Comparison of ENCODE assay signal across 8 mouse cellular contexts in genomic region chr19:46356701-46357138, GRCm38 (mm10). TPM values are rescaled to one million over a fixed set of nuclear protein-coding genes. Genes with fewer than 3 reads are reported as not detected.
A peak's percentile ranks its signal among the peaks of the same experiment; 100 is the strongest.
DNase-seq lines count a peak whose midpoint lies in the region; ATAC-seq and TF ChIP-seq lines count a peak whose summit lies in the region.

No protein-coding gene starts in this region.

- peak in 1 of 2 experiments; percentile 70; a peak in 2 of 4 replicates for TF ChIP-seq POLR2A in MEL (IDR thresholded peaks at IDR 0.05; ENCODE audit: control insufficient read depth in 1 of 2, insufficient read depth in 1 of 2, low read depth in 1 of 2, low read length in 2 of 2, poor library complexity in 1 of 2)
- peak; percentile 54; the same call in 1 of the 2 replicates for TF ChIP-seq POLR2A in cerebellum, adult 2 months (IDR thresholded peaks at IDR 0.05; ENCODE audit: borderline replicate concordance, insufficient read depth, low read length)
- TF ChIP-seq POLR2A in thymus, adult 2 months (IDR thresholded peaks at IDR 0.05; ENCODE audit: control insufficient read depth, extremely low read depth, insufficient read depth, low read length, poor library complexity) = 0 out of 2 replicates have a peak, but pooled peaks have one; percentile 23

- TF ChIP-seq CTCF in MEL (IDR thresholded peaks at IDR 0.05 in 2 of 3, conservative IDR thresholded peaks at IDR 0.05 in 1 of 3; ENCODE audit: control insufficient read depth in 1 of 3, insufficient read depth in 1 of 3, low read depth in 2 of 3, low read length in 3 of 3, poor library complexity in 1 of 3, severe bottlenecking in 1 of 3) = no peak
- TF ChIP-seq CTCF in cerebellum, adult 2 months (IDR thresholded peaks at IDR 0.05; ENCODE audit: borderline replicate concordance, insufficient read depth, low read depth, low read length) = no peak
- TF ChIP-seq CTCF in forebrain, postnatal 0 days (IDR thresholded peaks at IDR 0.05; ENCODE audit: low read depth) = no peak
- no peak for TF ChIP-seq CTCF in thymus, adult 2 months (IDR thresholded peaks at IDR 0.05; ENCODE audit: borderline replicate concordance, control insufficient read depth, extremely low read depth, insufficient read depth, low read length, poor library complexity)

- no peak for TF ChIP-seq RAD21 in MEL (IDR thresholded peaks at IDR 0.05; ENCODE audit: low read depth, low read length)

- under 1% methylated on average over 29 of the region's 29 CpGs for WGBS in cerebellum, adult 2 months
- WGBS in forebrain, postnatal 0 days = under 1% methylated on average over 29 of the region's 29 CpGs
- WGBS in lung, embryonic 15.5 days = under 1% methylated on average over 29 of the region's 29 CpGs
- WGBS in thymus, adult 2 months = 1% methylated on average over 29 of the region's 29 CpGs

- peak overlapping the region; percentile 65 for H3K9ac ChIP-seq in MEL (ENCODE audit: control insufficient read depth, low read depth, low read length, poor library complexity, severe bottlenecking)
- H3K9ac ChIP-seq in forebrain, postnatal 0 days = peak overlapping the region; percentile 76
- peak overlapping the region; percentile 42 for H3K9ac ChIP-seq in lung, embryonic 15.5 days

- H3K4me1 ChIP-seq in MEL (ENCODE audit: control insufficient read depth in 1 of 2, insufficient read depth in 2 of 2, low read length in 2 of 2) = peaks cover 10 to 23% of the 10 kb centered on the region in 2 experiments
- H3K4me1 ChIP-seq in cerebellum, adult 2 months (ENCODE audit: control insufficient read depth, insufficient read depth, low read length) = no peaks in the 10 kb centered on the region
- H3K4me1 ChIP-seq in forebrain, postnatal 0 days (ENCODE audit: insufficient read depth) = peaks cover 5% of the 10 kb centered on the region
- peaks cover 15% of the 10 kb centered on the region; the same call in 1 of the 2 replicates for H3K4me1 ChIP-seq in lung, embryonic 15.5 days
- peaks cover 19% of the 10 kb centered on the region for H3K4me1 ChIP-seq in thymus, adult 2 months (replicated peaks; ENCODE audit: control insufficient read depth, insufficient read depth, low read length)

- H3K79me2 ChIP-seq in MEL (ENCODE audit: control insufficient read depth, insufficient read depth, low read length, poor library complexity) = no peaks in the 10 kb centered on the region

- TF ChIP-seq EP300 in MEL (IDR thresholded peaks at IDR 0.05; ENCODE audit: low read depth in 1 of 2, low read length in 2 of 2) = peak; percentile 2 to 47; a peak in 2 of 4 replicates

- H3K36me3 ChIP-seq in MEL (ENCODE audit: control insufficient read depth in 1 of 2, insufficient read depth in 2 of 2, low read length in 2 of 2) = peaks cover 0 to 18% of the 10 kb centered on the region in 2 experiments; a peak in 2 of 4 replicates
- no peaks in the 10 kb centered on the region for H3K36me3 ChIP-seq in forebrain, postnatal 0 days (ENCODE audit: insufficient read depth)
- no peaks in the 10 kb centered on the region for H3K36me3 ChIP-seq in lung, embryonic 15.5 days
- H3K36me3 ChIP-seq in thymus, adult 2 months (ENCODE audit: control insufficient read depth, insufficient read depth, low read length) = no peaks in the 10 kb centered on the region

- peak; percentile 99 for ATAC-seq in forebrain, postnatal 0 days
- ATAC-seq in hematopoietic stem cell, adult 5-6 weeks (replicated peaks in 1 of 2; ENCODE audit: insufficient read depth in 1 of 2, low FRiP score in 2 of 2, low TSS enrichment in 1 of 2, low read depth in 1 of 2, poor library complexity in 2 of 2, severe bottlenecking in 2 of 2) = peak; percentile 73 to 91
- peak; percentile 82; the same call in 1 of the 2 replicates for ATAC-seq in lung, embryonic 15.5 days (ENCODE audit: borderline replicate concordance, extremely low read depth, low FRiP score, low TSS enrichment)

- H3K27me3 ChIP-seq in MEL (ENCODE audit: control insufficient read depth in 1 of 2, insufficient read depth in 2 of 2, low read length in 2 of 2) = no peaks in the 10 kb centered on the region
- H3K27me3 ChIP-seq in cerebellum, adult 2 months (ENCODE audit: control insufficient read depth, insufficient read depth, low read length) = no peaks in the 10 kb centered on the region
- H3K27me3 ChIP-seq in forebrain, postnatal 0 days (ENCODE audit: insufficient read depth, low read length) = no peaks in the 10 kb centered on the region
- H3K27me3 ChIP-seq in lung, embryonic 15.5 days = peaks cover 18% of the 10 kb centered on the region; the same call in 1 of the 2 replicates
- no peaks in the 10 kb centered on the region for H3K27me3 ChIP-seq in thymus, adult 2 months (ENCODE audit: control insufficient read depth, insufficient read depth, low read length)

- peak; percentile 97 for DNase-seq in MEL (ENCODE audit: low read depth, low spot score)
- peak; percentile 94 to 96 for DNase-seq in cerebellum, adult 2 months
- DNase-seq in forebrain, postnatal 0 days = peak; percentile 94
- DNase-seq in layer of hippocampus, adult 9-10 months (ENCODE audit: low spot score) = peak; percentile 62
- DNase-seq in ovary, adult 18-20 months (ENCODE audit: low spot score) = peak; percentile 88
- peak; percentile 86 for DNase-seq in thymus, adult 2 months

- H3K4me3 ChIP-seq in MEL (ENCODE audit: control insufficient read depth in 1 of 2, insufficient read depth in 1 of 2, low read depth in 2 of 2, low read length in 2 of 2) = peak overlapping the region; percentile 45 to 78
- H3K4me3 ChIP-seq in cerebellum, adult 2 months (replicated peaks; ENCODE audit: insufficient read depth, low read depth, low read length) = peak overlapping the region; percentile 83
- peak overlapping the region; percentile 59 for H3K4me3 ChIP-seq in forebrain, postnatal 0 days (ENCODE audit: low read depth, low read length)
- H3K4me3 ChIP-seq in lung, embryonic 15.5 days = peak overlapping the region; percentile 51
- H3K4me3 ChIP-seq in thymus, adult 2 months (ENCODE audit: control insufficient read depth, insufficient read depth, low read length) = peak overlapping the region; percentile 44

- H3K27ac ChIP-seq in MEL (ENCODE audit: control insufficient read depth, low read depth, low read length) = peak overlapping the region; percentile 25
- peak overlapping the region; percentile 43 for H3K27ac ChIP-seq in cerebellum, adult 2 months (ENCODE audit: insufficient read depth, low read length)
- H3K27ac ChIP-seq in forebrain, postnatal 0 days (ENCODE audit: low read depth, low read length) = no peak overlapping the region
- peak overlapping the region; percentile 67; the same call in 1 of the 2 replicates for H3K27ac ChIP-seq in lung, embryonic 15.5 days
- H3K27ac ChIP-seq in thymus, adult 2 months (ENCODE audit: control insufficient read depth, insufficient read depth, low read length) = no peak overlapping the region

- peak overlapping the region; percentile 81 for H3K4me2 ChIP-seq in forebrain, postnatal 0 days (ENCODE audit: low read depth)
- H3K4me2 ChIP-seq in lung, embryonic 15.5 days = peak overlapping the region; percentile 80

- no peaks in the 10 kb centered on the region for H3K9me3 ChIP-seq in MEL (replicated peaks; ENCODE audit: insufficient read depth, low read length)
- H3K9me3 ChIP-seq in forebrain, postnatal 0 days (ENCODE audit: low read length) = no peaks in the 10 kb centered on the region
- no peaks in the 10 kb centered on the region for H3K9me3 ChIP-seq in lung, embryonic 15.5 days

RNA-seq across cellular contexts. Expression of gene 2310034G01Rik, which starts 6.6 kb away (rescaled TPM):
- 0.50 and 0.78 TPM in 2 replicates for total RNA-seq in MEL (2012; rRNA removed)
- under 1 TPM in 1 of 2 experiments, not detected in 1; 0.95 TPM for polyA plus RNA-seq in MEL (2012; ENCODE audit: insufficient read depth in 1 of 2, insufficient read length in 2 of 2, low read depth in 1 of 2, low replicate concordance in 2 of 2, missing spikeins in 1 of 2)
- polyA plus RNA-seq in cerebellum, adult 2 months (2012; rRNA removed) = 1.7 and 2.2 TPM in 2 replicates
- total RNA-seq in forebrain, postnatal 0 days (2014; rRNA removed) = 2.4 and 4.3 TPM in 2 replicates
- polyA plus RNA-seq in forebrain, postnatal 0 days (2015; fragmentation: Nextera tagmentation; extraction: Ambion mirVana) = 2.0 and 2.3 TPM in 2 replicates
- 1.3 and 3.0 TPM in 2 replicates for total RNA-seq in hematopoietic stem cell, adult 5-6 weeks (2017)
- 2.0 and 2.4 TPM in 2 replicates for polyA plus RNA-seq in lung, embryonic 15.5 days (2015; fragmentation: Nextera tagmentation; extraction: Ambion mirVana)
- 0.38 and 0.43 TPM in 2 replicates for polyA plus RNA-seq in thymus, adult 2 months (2012; rRNA removed)

RNA-seq across cellular contexts. Expression of gene Mfsd13a, which starts 15.8 kb away (rescaled TPM):
- total RNA-seq in MEL (2012; rRNA removed) = 4.7 and 5.5 TPM in 2 replicates
- 10 to 100 TPM in 1 of 2 experiments, not detected in 1; 45.9 TPM for polyA plus RNA-seq in MEL (2012; ENCODE audit: insufficient read depth in 1 of 2, insufficient read length in 2 of 2, low read depth in 1 of 2, low replicate concordance in 2 of 2, missing spikeins in 1 of 2)
- polyA plus RNA-seq in cerebellum, adult 2 months (2012; rRNA removed) = 32.3 and 32.9 TPM in 2 replicates
- 4.1 and 5.3 TPM in 2 replicates for total RNA-seq in forebrain, postnatal 0 days (2014; rRNA removed)
- polyA plus RNA-seq in forebrain, postnatal 0 days (2015; fragmentation: Nextera tagmentation; extraction: Ambion mirVana) = 11.5 and 14.1 TPM in 2 replicates
- 5.9 and 8.6 TPM in 2 replicates for total RNA-seq in hematopoietic stem cell, adult 5-6 weeks (2017)
- polyA plus RNA-seq in lung, embryonic 15.5 days (2015; fragmentation: Nextera tagmentation; extraction: Ambion mirVana) = 10.1 and 10.5 TPM in 2 replicates
- 16.8 and 20.6 TPM in 2 replicates for polyA plus RNA-seq in thymus, adult 2 months (2012; rRNA removed)

RNA-seq across cellular contexts. Expression of gene Cuedc2, which starts 18.2 kb away (rescaled TPM):
- total RNA-seq in MEL (2012; rRNA removed) = 270 and 302 TPM in 2 replicates
- polyA plus RNA-seq in MEL (2012; ENCODE audit: insufficient read depth in 1 of 2, insufficient read length in 2 of 2, low read depth in 1 of 2, low replicate concordance in 2 of 2, missing spikeins in 1 of 2) = 100 to 1,000 TPM; 251 to 297 TPM
- 258 and 262 TPM in 2 replicates for polyA plus RNA-seq in cerebellum, adult 2 months (2012; rRNA removed)
- 214 and 275 TPM in 2 replicates for total RNA-seq in forebrain, postnatal 0 days (2014; rRNA removed)
- polyA plus RNA-seq in forebrain, postnatal 0 days (2015; fragmentation: Nextera tagmentation; extraction: Ambion mirVana) = 388 and 443 TPM in 2 replicates
- 112 and 129 TPM in 2 replicates for total RNA-seq in hematopoietic stem cell, adult 5-6 weeks (2017)
- 146 and 154 TPM in 2 replicates for polyA plus RNA-seq in lung, embryonic 15.5 days (2015; fragmentation: Nextera tagmentation; extraction: Ambion mirVana)
- 85.4 and 105 TPM in 2 replicates for polyA plus RNA-seq in thymus, adult 2 months (2012; rRNA removed)

RNA-seq across cellular contexts. Expression of gene Fbxl15, which starts 28.7 kb away (rescaled TPM):
- total RNA-seq in MEL (2012; rRNA removed) = 12.1 and 12.7 TPM in 2 replicates
- 10 to 100 TPM in 1 of 2 experiments, not detected in 1; 13.2 TPM for polyA plus RNA-seq in MEL (2012; ENCODE audit: insufficient read depth in 1 of 2, insufficient read length in 2 of 2, low read depth in 1 of 2, low replicate concordance in 2 of 2, missing spikeins in 1 of 2)
- 38.8 and 41.7 TPM in 2 replicates for polyA plus RNA-seq in cerebellum, adult 2 months (2012; rRNA removed)
- 37.2 and 54.8 TPM in 2 replicates for total RNA-seq in forebrain, postnatal 0 days (2014; rRNA removed)
- polyA plus RNA-seq in forebrain, postnatal 0 days (2015; fragmentation: Nextera tagmentation; extraction: Ambion mirVana) = 50.3 and 59.1 TPM in 2 replicates
- 0.81 and 3.5 TPM in 2 replicates for total RNA-seq in hematopoietic stem cell, adult 5-6 weeks (2017)
- polyA plus RNA-seq in lung, embryonic 15.5 days (2015; fragmentation: Nextera tagmentation; extraction: Ambion mirVana) = 13.3 and 14.2 TPM in 2 replicates
- polyA plus RNA-seq in thymus, adult 2 months (2012; rRNA removed) = 13.5 and 15.2 TPM in 2 replicates

RNA-seq across cellular contexts. Expression of gene Psd, which starts 29.8 kb away (rescaled TPM):
- total RNA-seq in MEL (2012; rRNA removed) = 1.9 and 4.5 TPM in 2 replicates
- polyA plus RNA-seq in MEL (2012; ENCODE audit: insufficient read depth in 1 of 2, insufficient read length in 2 of 2, low read depth in 1 of 2, low replicate concordance in 2 of 2, missing spikeins in 1 of 2) = 10 to 100 TPM in 1 of 2 experiments, not detected in 1; 17.2 TPM
- 194 and 207 TPM in 2 replicates for polyA plus RNA-seq in cerebellum, adult 2 months (2012; rRNA removed)
- 395 and 483 TPM in 2 replicates for total RNA-seq in forebrain, postnatal 0 days (2014; rRNA removed)
- 158 and 178 TPM in 2 replicates for polyA plus RNA-seq in forebrain, postnatal 0 days (2015; fragmentation: Nextera tagmentation; extraction: Ambion mirVana)
- total RNA-seq in hematopoietic stem cell, adult 5-6 weeks (2017) = 1.3 and 2.4 TPM in 2 replicates
- 7.0 and 8.3 TPM in 2 replicates for polyA plus RNA-seq in lung, embryonic 15.5 days (2015; fragmentation: Nextera tagmentation; extraction: Ambion mirVana)
- polyA plus RNA-seq in thymus, adult 2 months (2012; rRNA removed) = 1.5 and 1.6 TPM in 2 replicates

Comparison
In these comparisons a context has a peak if more than half of its experiments do, and no peak if none do; other contexts are left out.
1. H3K27ac ChIP-seq: peak in MEL (single experiment), cerebellum, adult 2 months (single experiment) and lung, embryonic 15.5 days (single experiment); none in forebrain, postnatal 0 days (single experiment) and thymus, adult 2 months (single experiment).
2. Peak in every context shown above with its lines, with median percentiles within 50 percentile points of each other: DNase-seq, H3K4me3 ChIP-seq, H3K9ac ChIP-seq and ATAC-seq.